Mouse (Mus musculus) embryonic facial prominence, embryonic 14.5 days (tissue): ENCODE results near the gene Trpm8. TPM values are rescaled to one million over a fixed set of nuclear protein-coding genes. Genes with fewer than 3 reads are reported as not detected.

ENCODE experiments used
- ATAC-seq: fragments of 200-750 bp; cut with Nextera tagmentation; 2 replicates; pipeline ENCODE4 v1.8.0; 2017; ENCODE audit warnings: low read depth, moderate number of reproducible peaks, moderate TSS enrichment
- DNase-seq: peaks from one replicate; pipeline ENCODE4 v3.0.0-alpha.2; 2015; ENCODE audit warnings: low spot score
- H3K27ac ChIP-seq: fragments of 300-500 bp; sonication (generic); replicated peaks from 2 replicates; pipeline ENCODE4 v1.5.1; 2014; ENCODE audit warnings: low read depth, mild to moderate bottlenecking, low read length, moderate library complexity
- H3K27me3 ChIP-seq: fragments of 300-500 bp; sonication (generic); replicated peaks from 2 replicates; pipeline ENCODE4 v1.6.1; 2014; ENCODE audit warnings: low read length; ENCODE audit not compliant: control insufficient read depth, insufficient read depth
- H3K36me3 ChIP-seq: fragments of 300-500 bp; sonication (generic); 2 replicates; pipeline ENCODE4 v1.6.1; 2014; ENCODE audit warnings: low read length, mixed read lengths; ENCODE audit not compliant: control insufficient read depth, insufficient read depth
- H3K4me1 ChIP-seq: fragments of 300-500 bp; sonication (generic); 2 replicates; pipeline ENCODE4 v1.6.1; 2014; ENCODE audit warnings: antibody characterized with exemption, low read length; ENCODE audit not compliant: control insufficient read depth, insufficient read depth
- H3K4me2 ChIP-seq: fragments of 300-500 bp; sonication (generic); 2 replicates; pipeline ENCODE4 v1.6.1; 2014; ENCODE audit warnings: low read depth, mild to moderate bottlenecking, low read length, moderate library complexity, mixed read lengths
- H3K4me3 ChIP-seq: fragments of 300-500 bp; sonication (generic); 2 replicates; pipeline ENCODE4 v1.5.1; 2014; ENCODE audit warnings: low read depth, mild to moderate bottlenecking, low read length
- H3K9ac ChIP-seq: fragments of 300-500 bp; sonication (generic); 2 replicates; pipeline ENCODE4 v1.6.1; 2014; ENCODE audit warnings: low read depth, mild to moderate bottlenecking, low read length, moderate library complexity, mixed read lengths
- H3K9me3 ChIP-seq: fragments of 300-500 bp; sonication (generic); 2 replicates; pipeline ENCODE4 v1.6.1; 2016; ENCODE audit warnings: low read length; ENCODE audit not compliant: control insufficient read depth
- WGBS: fragments of 180-500 bp; shearing (Covaris S2); extraction: QIAGEN DNeasy Blood & Tissue Kit; methylation state at CpG from one replicate; pipeline ENCODE4 v1.1.7; 2014; 5-methylcytosine and 5-hydroxymethylcytosine counted together
- polyA plus RNA-seq: library from polyadenylated mRNA; unstranded; fragments of >200 nt; fragmentation: Nextera tagmentation; extraction: Ambion mirVana; gene quantifications from 2 replicates; pipeline ENCODE4 v1.2.1, GENCODE M21; 2014

Gene Trpm8
- polyA plus RNA-seq, 1 experiment from 2014 or later, result 0.07 TPM

DNA sequence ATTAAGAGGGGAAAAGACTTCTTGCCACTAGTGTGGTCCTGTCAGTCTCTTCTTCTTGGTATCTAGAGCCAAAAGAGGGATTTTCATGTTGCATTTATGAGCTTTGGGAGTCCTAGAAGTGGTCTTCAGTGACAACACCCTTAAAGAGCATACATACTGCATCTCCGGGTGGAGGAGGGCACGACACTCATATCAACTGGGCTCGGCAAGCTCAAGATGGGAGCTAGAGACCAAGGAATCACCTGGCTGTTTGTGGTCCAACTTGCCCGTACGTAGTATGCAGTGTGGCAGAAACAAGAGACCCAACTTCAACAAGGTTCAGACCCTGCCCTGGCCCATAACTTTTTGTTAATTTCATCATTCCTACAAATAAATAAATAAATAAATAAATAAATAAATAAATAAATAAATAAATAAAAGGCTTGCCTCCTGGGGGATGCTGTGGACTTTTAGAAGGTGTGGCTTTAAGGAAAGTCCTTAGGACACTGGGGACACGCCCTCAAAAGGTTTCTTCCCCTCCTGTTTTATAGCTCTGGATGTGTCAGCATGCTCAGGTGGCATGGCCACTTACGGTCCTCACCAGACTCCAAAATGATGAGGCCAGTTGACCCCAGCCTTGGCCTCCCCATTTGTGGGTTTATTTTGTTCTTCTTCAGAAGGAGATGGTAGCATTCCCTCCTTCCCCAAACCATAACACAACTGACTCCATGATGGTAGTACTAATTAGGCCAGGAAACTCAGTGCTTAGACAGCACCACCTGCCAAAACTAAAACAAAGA, 20.2 kb downstream of the Trpm8 start:
- peaks cover 63% of the 10 kb centered on the region for H3K9me3 ChIP-seq
- peak; percentile 4 for DNase-seq

DNA sequence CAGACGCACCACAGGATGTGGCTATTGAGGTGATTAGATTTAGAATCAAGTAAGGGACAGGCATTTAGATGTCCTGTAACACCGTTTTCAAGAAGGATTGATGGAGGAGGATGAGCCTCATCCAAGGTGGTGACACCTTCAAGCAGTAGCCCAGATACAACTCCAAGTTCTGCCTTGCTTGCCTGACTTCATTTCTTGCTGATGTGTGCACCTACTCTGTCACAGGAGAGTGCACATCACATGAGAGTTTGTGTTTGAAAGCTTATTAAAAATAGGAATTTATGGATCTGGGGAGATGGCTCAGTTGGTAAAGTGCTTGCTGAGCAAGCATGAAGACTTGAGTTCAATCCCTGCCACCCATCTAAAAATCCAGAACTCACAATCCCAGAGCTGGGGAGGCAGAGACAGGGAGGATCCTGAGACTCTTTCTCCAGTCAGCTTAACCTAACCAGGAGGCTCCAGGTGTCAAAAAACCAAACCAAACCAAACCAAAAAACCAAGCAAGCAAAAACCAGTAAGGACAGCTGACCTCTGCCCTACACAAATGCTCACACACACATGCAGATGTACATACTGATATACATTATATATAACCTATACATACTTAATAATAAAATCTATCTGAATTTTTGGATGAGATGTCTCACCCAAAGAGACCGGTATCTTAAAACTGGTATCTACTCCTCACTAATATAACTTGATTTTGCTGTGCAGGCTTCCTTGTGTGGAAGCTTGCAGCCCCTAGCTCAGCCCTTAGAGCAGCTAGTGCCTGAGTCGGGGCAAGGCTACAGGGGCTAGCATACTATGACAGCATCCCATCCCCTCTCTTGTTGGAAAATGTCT, 21.4 kb downstream of the Trpm8 start:
- H3K27ac ChIP-seq, result no peak overlapping the region
- peaks cover 73% of the 10 kb centered on the region for H3K9me3 ChIP-seq
- peak; percentile 6 for DNase-seq
- H3K4me1 ChIP-seq, result no peaks in the 10 kb centered on the region
- H3K36me3 ChIP-seq, result no peaks in the 10 kb centered on the region
- no peak overlapping the region for H3K9ac ChIP-seq
- no peak overlapping the region for H3K4me3 ChIP-seq
- ATAC-seq, result no peak
- no peak overlapping the region for H3K4me2 ChIP-seq
- WGBS, result 59% methylated on average over 4 of the region's 4 CpGs
- no peaks in the 10 kb centered on the region for H3K27me3 ChIP-seq

More for the DNA sequence above, 20.2 kb downstream of the Trpm8 start:
- Histone ChIP-seq H3K9ac (no peak overlapping the region), H3K4me3 (no peak overlapping the region), H3K4me2 (no peak overlapping the region), H3K36me3 (no peaks in the 10 kb centered on the region), H3K27me3 (no peaks in the 10 kb centered on the region), H3K27ac (no peak overlapping the region), H3K4me1 (no peaks in the 10 kb centered on the region)
- 68% methylated on average over 7 of the region's 7 CpGs for WGBS
- ATAC-seq, result no peak

DNA sequence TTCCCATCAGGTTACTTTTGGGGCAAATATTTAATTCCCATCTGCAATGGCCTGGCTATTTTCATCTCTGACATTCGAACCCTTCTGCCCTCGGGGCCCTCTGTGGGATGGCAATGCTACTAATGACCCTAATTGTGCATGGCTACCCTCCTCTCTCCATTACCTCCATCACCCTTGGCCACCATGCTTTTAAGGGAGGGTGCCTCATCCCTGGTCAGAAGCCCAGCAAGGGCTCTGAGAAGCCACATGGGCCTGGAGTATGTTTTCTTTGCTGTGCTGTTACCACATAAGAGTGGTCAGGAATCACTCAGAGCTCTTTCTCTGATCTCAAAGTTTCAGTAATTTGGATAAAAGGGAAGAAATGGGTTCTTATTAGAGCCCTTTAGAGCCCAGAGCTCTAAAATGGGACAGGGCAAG, 22.1 kb downstream of the Trpm8 start:
- WGBS, result 79% methylated on average over 2 of the region's 2 CpGs
- Histone ChIP-seq H3K27ac (no peak overlapping the region), H3K4me2 (no peak overlapping the region), H3K4me1 (no peaks in the 10 kb centered on the region), H3K9ac (no peak overlapping the region), H3K36me3 (no peaks in the 10 kb centered on the region), H3K4me3 (no peak overlapping the region), H3K27me3 (no peaks in the 10 kb centered on the region), H3K9me3 (peaks cover 79% of the 10 kb centered on the region)
- DNase-seq (peak; percentile 5), ATAC-seq (no peak)

DNA sequence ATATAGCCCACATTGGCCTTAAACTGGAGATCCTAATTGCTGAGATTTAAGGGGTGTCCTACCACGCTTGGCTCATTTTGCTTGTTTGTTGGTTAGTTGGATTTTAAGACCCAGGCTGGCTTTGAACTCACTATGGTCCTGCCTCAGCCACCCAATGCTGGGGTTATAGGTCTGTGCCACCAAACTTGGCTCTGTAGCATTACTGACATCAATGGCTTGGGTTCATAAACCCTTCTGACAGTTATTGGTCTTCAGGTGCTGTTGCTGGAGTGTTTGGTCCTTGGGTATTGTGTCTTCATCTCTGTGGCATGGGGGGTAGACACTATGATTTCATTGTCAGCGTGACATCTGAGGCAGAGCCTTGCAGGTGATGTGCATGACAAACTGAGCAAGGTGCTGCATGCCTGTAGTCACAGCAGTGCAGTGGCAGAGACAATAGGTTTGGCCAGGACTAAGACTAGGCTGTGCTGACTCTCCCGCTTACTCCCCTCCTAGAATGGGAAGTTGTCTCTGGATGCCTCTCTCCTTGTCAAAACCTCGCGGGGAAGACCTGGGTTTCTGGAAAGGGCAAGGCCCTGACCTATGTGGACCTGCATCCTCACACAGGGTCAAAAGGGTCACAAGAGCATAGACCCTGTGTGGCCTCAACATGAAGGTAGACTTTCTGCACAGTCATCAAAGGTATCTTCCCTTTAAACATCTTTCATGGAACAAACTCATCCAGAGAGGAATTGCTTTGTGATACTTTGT, 23.0 kb downstream of the Trpm8 start:
- 42% methylated on average over 5 of the region's 5 CpGs for WGBS
- no peaks in the 10 kb centered on the region for H3K36me3 ChIP-seq
- ATAC-seq, result peak; percentile 2; the same call in 1 of the 2 replicates
- no peak overlapping the region for H3K27ac ChIP-seq
- peak; percentile 18 for DNase-seq
- H3K4me3 ChIP-seq, result no peak overlapping the region
- peaks cover 86% of the 10 kb centered on the region for H3K9me3 ChIP-seq
- no peaks in the 10 kb centered on the region for H3K4me1 ChIP-seq
- H3K9ac ChIP-seq, result no peak overlapping the region
- no peaks in the 10 kb centered on the region for H3K27me3 ChIP-seq
- no peak overlapping the region for H3K4me2 ChIP-seq

DNA sequence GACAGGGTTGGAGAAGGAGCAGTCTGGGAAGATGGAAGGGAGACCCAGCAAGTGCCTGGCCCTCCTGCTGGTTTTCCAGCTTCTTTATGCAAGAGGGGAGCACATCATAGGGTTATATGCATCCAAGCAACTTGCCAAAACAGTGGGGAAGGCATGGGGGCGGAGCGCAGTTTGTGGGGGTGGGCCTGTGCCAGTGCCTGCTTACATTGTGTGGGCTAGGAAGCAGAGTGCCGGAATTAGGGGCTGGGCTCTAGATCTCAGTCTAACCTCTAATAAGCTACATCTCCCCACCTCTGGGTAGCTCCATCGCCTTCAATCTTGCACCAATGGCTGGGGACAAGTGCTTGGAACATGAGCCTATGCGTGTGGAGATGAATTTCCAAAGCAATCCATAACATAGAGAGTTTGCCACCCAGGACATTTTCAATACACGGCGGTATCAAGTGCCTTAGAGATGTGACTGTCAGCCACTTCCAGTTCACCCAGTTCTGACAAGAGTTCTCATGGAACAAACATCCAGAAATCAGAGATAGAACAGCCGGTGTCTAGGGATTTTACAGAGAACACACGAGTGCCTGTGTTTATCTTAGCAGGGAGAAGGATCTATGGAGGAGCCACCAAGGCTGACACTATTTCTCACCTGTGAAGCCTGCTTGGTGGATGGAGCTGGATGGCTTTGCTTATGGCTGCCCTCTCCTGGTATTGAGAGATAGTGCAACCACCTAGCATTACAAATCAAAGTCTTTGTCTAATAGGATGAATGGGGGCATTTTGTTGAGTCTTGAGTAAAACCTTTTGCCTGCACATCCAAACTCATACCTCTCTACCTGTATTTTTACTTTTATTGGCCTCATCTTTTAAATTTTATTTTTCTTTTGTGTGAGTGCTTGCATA, 23.9 kb downstream of the Trpm8 start:
- Histone ChIP-seq H3K27me3 (no peaks in the 10 kb centered on the region), H3K4me1 (no peaks in the 10 kb centered on the region), H3K27ac (no peak overlapping the region), H3K4me3 (no peak overlapping the region), H3K9me3 (peaks cover 85% of the 10 kb centered on the region), H3K4me2 (no peak overlapping the region), H3K9ac (no peak overlapping the region), H3K36me3 (no peaks in the 10 kb centered on the region)
- WGBS, result 68% methylated on average over 9 of the region's 9 CpGs
- ATAC-seq, result no peak
- DNase-seq, result peak; percentile 13

DNA sequence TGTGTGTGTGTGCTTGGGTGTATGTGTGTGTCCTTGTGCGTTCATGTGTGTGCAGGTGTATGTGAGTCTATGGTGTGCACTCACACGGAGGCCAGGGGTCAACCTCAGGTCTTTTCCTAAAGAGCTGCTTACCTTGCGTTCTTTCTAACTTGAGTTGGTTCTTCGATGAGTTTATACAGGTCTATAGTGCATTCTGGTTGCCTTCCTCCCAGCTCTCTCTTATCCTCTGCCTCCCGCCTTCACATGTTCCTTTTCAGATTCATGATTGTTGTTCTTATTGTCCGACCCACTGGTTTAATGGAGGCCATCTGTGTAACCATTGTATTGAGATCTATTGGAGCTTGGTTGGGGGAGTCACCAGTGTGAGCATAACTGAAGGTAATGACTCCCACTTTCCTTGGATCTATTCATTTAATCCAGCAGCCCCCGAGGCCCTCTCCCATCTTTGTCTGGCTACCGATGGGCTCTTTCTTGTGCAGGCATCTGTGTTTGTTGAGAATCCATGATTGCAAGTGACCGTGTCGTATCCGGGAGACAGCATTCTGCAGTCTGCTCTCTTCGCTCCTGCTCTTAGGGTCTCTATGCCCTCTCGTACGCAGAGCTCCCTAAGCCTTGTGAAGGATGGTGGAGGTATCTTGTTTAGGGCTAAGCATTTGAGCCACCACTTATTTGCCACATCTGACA, 24.7 kb downstream of the Trpm8 start:
- WGBS, result 63% methylated on average over 14 of the region's 14 CpGs
- no peaks in the 10 kb centered on the region for H3K27me3 ChIP-seq
- DNase-seq (peak; percentile 3), ATAC-seq (no peak)
- H3K4me2 ChIP-seq, result no peak overlapping the region
- no peaks in the 10 kb centered on the region for H3K36me3 ChIP-seq
- H3K9me3 ChIP-seq, result peaks cover 87% of the 10 kb centered on the region
- H3K9ac ChIP-seq, result no peak overlapping the region
- H3K27ac ChIP-seq, result no peak overlapping the region
- no peak overlapping the region for H3K4me3 ChIP-seq
- no peaks in the 10 kb centered on the region for H3K4me1 ChIP-seq

DNA sequence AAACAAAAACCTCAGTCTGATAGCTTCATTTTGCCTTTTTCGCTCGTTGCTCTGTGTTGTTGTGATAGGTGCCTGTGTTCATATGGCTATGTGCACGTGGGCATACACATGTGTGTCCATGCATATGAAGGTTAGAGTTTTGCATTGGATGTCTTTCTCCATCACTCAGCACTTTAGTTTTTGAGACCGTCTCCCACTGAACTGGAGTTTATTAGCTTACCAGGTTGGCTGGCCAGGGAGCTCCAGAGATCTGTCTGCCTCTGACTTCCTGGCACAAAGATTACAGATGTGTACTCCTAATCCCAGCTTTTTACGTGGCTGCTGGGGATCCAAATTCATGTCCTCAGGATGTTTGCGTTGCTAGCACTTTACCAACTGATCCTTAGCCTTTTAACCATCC, 26.3 kb downstream of the Trpm8 start:
- Histone ChIP-seq H3K36me3 (no peaks in the 10 kb centered on the region), H3K27ac (no peak overlapping the region), H3K27me3 (no peaks in the 10 kb centered on the region), H3K4me3 (no peak overlapping the region), H3K9ac (no peak overlapping the region), H3K4me1 (no peaks in the 10 kb centered on the region), H3K4me2 (no peak overlapping the region), H3K9me3 (peaks cover 92% of the 10 kb centered on the region)
- peak; percentile 2 for DNase-seq
- 60% methylated on average over 6 of the region's 6 CpGs for WGBS
- no peak for ATAC-seq
